Mouse (Mus musculus): ENCODE measurements around the gene F2r. TPM values are rescaled to one million over a fixed set of nuclear protein-coding genes. Genes with fewer than 3 reads are reported as not detected.

Gene F2r
- total and polyA plus RNA-seq, 3 experiments = 0.02 TPM; not detected in 2

GRCm38 (mm10) chr13:95655284-95655683, 37.0 kb upstream of the F2r start:
- H3K27me3 ChIP-seq (ENCODE audit: insufficient read depth, low read length) = peaks cover 14% of the 10 kb centered on the region
- peaks cover 13% of the 10 kb centered on the region for H3K36me3 ChIP-seq (replicated peaks)
- no peak overlapping the region for H3K4me3 ChIP-seq (ENCODE audit: low read depth, low read length)
- H3K9me3 ChIP-seq (replicated peaks) = no peaks in the 10 kb centered on the region
- TF ChIP-seq GATA2 (IDR thresholded peaks at IDR 0.05; ENCODE audit: borderline replicate concordance, low read depth, low read length) (no peak), POLR2AphosphoS5 (IDR thresholded peaks at IDR 0.05; ENCODE audit: insufficient replicate concordance, low read depth, low read length) (no peak), CTCF (IDR thresholded peaks at IDR 0.05; ENCODE audit: low read depth, low read length) (no peak), GATA1 (IDR thresholded peaks at IDR 0.05; ENCODE audit: borderline replicate concordance, low read length) (no peak), TAL1 (conservative IDR thresholded peaks at IDR 0.05; ENCODE audit: low read depth, low read length) (no peak)
- H3K4me1 ChIP-seq (ENCODE audit: insufficient read depth, low read depth, low read length) = peaks cover 35% of the 10 kb centered on the region
- no peak for ATAC-seq (ENCODE audit: extremely low read depth, insufficient number of reproducible peaks, low FRiP score, poor library complexity, severe bottlenecking)
- no peak for DNase-seq (ENCODE audit: low spot score)

- ATAC-seq (ENCODE audit: extremely low read depth, insufficient number of reproducible peaks, low FRiP score, poor library complexity, severe bottlenecking) (peak; percentile 17; the same call in 1 of the 2 replicates), DNase-seq (ENCODE audit: low spot score) (no peak)
- Histone ChIP-seq H3K27me3 (ENCODE audit: insufficient read depth, low read length) (peaks cover 17% of the 10 kb centered on the region), H3K36me3 (replicated peaks) (peaks cover 4% of the 10 kb centered on the region), H3K9me3 (replicated peaks) (no peaks in the 10 kb centered on the region), H3K4me3 (ENCODE audit: low read depth, low read length) (no peak overlapping the region), H3K4me1 (ENCODE audit: insufficient read depth, low read depth, low read length) (peaks cover 38% of the 10 kb centered on the region)
- TF ChIP-seq GATA2 (IDR thresholded peaks at IDR 0.05; ENCODE audit: borderline replicate concordance, low read depth, low read length) = no peak
- no peak for TF ChIP-seq TAL1 (conservative IDR thresholded peaks at IDR 0.05; ENCODE audit: low read depth, low read length)
- TF ChIP-seq GATA1 (IDR thresholded peaks at IDR 0.05; ENCODE audit: borderline replicate concordance, low read length) = no peak
- no peak for TF ChIP-seq POLR2AphosphoS5 (IDR thresholded peaks at IDR 0.05; ENCODE audit: insufficient replicate concordance, low read depth, low read length)
- TF ChIP-seq CTCF (IDR thresholded peaks at IDR 0.05; ENCODE audit: low read depth, low read length) = no peak
Observed at GRCm38 (mm10) chr13:95653696-95654095, 35.4 kb upstream of the F2r start.

- peaks cover 9% of the 10 kb centered on the region for H3K27me3 ChIP-seq (ENCODE audit: insufficient read depth, low read length)
- H3K4me1 ChIP-seq (ENCODE audit: insufficient read depth, low read depth, low read length) = peaks cover 28% of the 10 kb centered on the region
- TF ChIP-seq TAL1 (conservative IDR thresholded peaks at IDR 0.05; ENCODE audit: low read depth, low read length) (no peak), POLR2AphosphoS5 (IDR thresholded peaks at IDR 0.05; ENCODE audit: insufficient replicate concordance, low read depth, low read length) (no peak), GATA1 (IDR thresholded peaks at IDR 0.05; ENCODE audit: borderline replicate concordance, low read length) (no peak)
- DNase-seq (ENCODE audit: low spot score) = no peak
- no peaks in the 10 kb centered on the region for H3K9me3 ChIP-seq (replicated peaks)
- no peak overlapping the region for H3K4me3 ChIP-seq (ENCODE audit: low read depth, low read length)
- ATAC-seq (ENCODE audit: extremely low read depth, insufficient number of reproducible peaks, low FRiP score, poor library complexity, severe bottlenecking) = no peak
- peaks cover 2% of the 10 kb centered on the region for H3K36me3 ChIP-seq (replicated peaks)
Observed at GRCm38 (mm10) chr13:95651870-95652668, 33.8 kb upstream of the F2r start.

GRCm38 (mm10) chr13:95649941-95650340, 31.7 kb upstream of the F2r start:
- peaks cover 19% of the 10 kb centered on the region for H3K4me1 ChIP-seq (ENCODE audit: insufficient read depth, low read depth, low read length)
- TF ChIP-seq TAL1 (conservative IDR thresholded peaks at IDR 0.05; ENCODE audit: low read depth, low read length) = no peak
- TF ChIP-seq CTCF (IDR thresholded peaks at IDR 0.05; ENCODE audit: low read depth, low read length) = no peak
- no peak for TF ChIP-seq POLR2AphosphoS5 (IDR thresholded peaks at IDR 0.05; ENCODE audit: insufficient replicate concordance, low read depth, low read length)
- no peak for TF ChIP-seq GATA2 (IDR thresholded peaks at IDR 0.05; ENCODE audit: borderline replicate concordance, low read depth, low read length)
- TF ChIP-seq GATA1 (IDR thresholded peaks at IDR 0.05; ENCODE audit: borderline replicate concordance, low read length) = no peak
- ATAC-seq (ENCODE audit: extremely low read depth, insufficient number of reproducible peaks, low FRiP score, poor library complexity, severe bottlenecking) = no peak
- peaks cover 6% of the 10 kb centered on the region for H3K27me3 ChIP-seq (ENCODE audit: insufficient read depth, low read length)
- no peak for DNase-seq (ENCODE audit: low spot score)
- no peaks in the 10 kb centered on the region for H3K9me3 ChIP-seq (replicated peaks)
- no peak overlapping the region for H3K4me3 ChIP-seq (ENCODE audit: low read depth, low read length)
- peaks cover 11% of the 10 kb centered on the region for H3K36me3 ChIP-seq (replicated peaks)

- peaks cover 9% of the 10 kb centered on the region for H3K27me3 ChIP-seq (ENCODE audit: insufficient read depth, low read length)
- no peak overlapping the region for H3K4me3 ChIP-seq (ENCODE audit: low read depth, low read length)
- ATAC-seq (ENCODE audit: extremely low read depth, insufficient number of reproducible peaks, low FRiP score, poor library complexity, severe bottlenecking) = no peak
- DNase-seq (ENCODE audit: low spot score) = no peak
- H3K4me1 ChIP-seq (ENCODE audit: insufficient read depth, low read depth, low read length) = peaks cover 3% of the 10 kb centered on the region; the same call in 1 of the 2 replicates
- no peaks in the 10 kb centered on the region for H3K9me3 ChIP-seq (replicated peaks)
- TF ChIP-seq POLR2AphosphoS5 (IDR thresholded peaks at IDR 0.05; ENCODE audit: insufficient replicate concordance, low read depth, low read length) (no peak), CTCF (IDR thresholded peaks at IDR 0.05; ENCODE audit: low read depth, low read length) (no peak), GATA1 (IDR thresholded peaks at IDR 0.05; ENCODE audit: borderline replicate concordance, low read length) (no peak), TAL1 (conservative IDR thresholded peaks at IDR 0.05; ENCODE audit: low read depth, low read length) (no peak), GATA2 (IDR thresholded peaks at IDR 0.05; ENCODE audit: borderline replicate concordance, low read depth, low read length) (no peak)
- H3K36me3 ChIP-seq (replicated peaks) = peaks cover 17% of the 10 kb centered on the region
Observed at GRCm38 (mm10) chr13:95647248-95647647, 29.0 kb upstream of the F2r start.

GRCm38 (mm10) chr13:95646687-95647111, 28.4 kb upstream of the F2r start:
- DNase-seq (ENCODE audit: low spot score) (no peak), ATAC-seq (ENCODE audit: extremely low read depth, insufficient number of reproducible peaks, low FRiP score, poor library complexity, severe bottlenecking) (no peak)
- Histone ChIP-seq H3K9me3 (replicated peaks) (no peaks in the 10 kb centered on the region), H3K27me3 (ENCODE audit: insufficient read depth, low read length) (peaks cover 9% of the 10 kb centered on the region), H3K36me3 (replicated peaks) (peaks cover 17% of the 10 kb centered on the region), H3K4me1 (ENCODE audit: insufficient read depth, low read depth, low read length) (peaks cover 3% of the 10 kb centered on the region; the same call in 1 of the 2 replicates), H3K4me3 (ENCODE audit: low read depth, low read length) (no peak overlapping the region)
- no peak for TF ChIP-seq TAL1 (conservative IDR thresholded peaks at IDR 0.05; ENCODE audit: low read depth, low read length)
- no peak for TF ChIP-seq POLR2AphosphoS5 (IDR thresholded peaks at IDR 0.05; ENCODE audit: insufficient replicate concordance, low read depth, low read length)
- no peak for TF ChIP-seq GATA2 (IDR thresholded peaks at IDR 0.05; ENCODE audit: borderline replicate concordance, low read depth, low read length)
- TF ChIP-seq CTCF (IDR thresholded peaks at IDR 0.05; ENCODE audit: low read depth, low read length) = no peak
- no peak for TF ChIP-seq GATA1 (IDR thresholded peaks at IDR 0.05; ENCODE audit: borderline replicate concordance, low read length)
